Mouse (Mus musculus) adrenal gland, adult 2 months (tissue): Measurements from ENCODE around the gene Tmco1. TPM values are rescaled to one million over a fixed set of nuclear protein-coding genes. Genes with fewer than 3 reads are reported as not detected.
A peak's percentile ranks its signal among the peaks of the same experiment; 100 is the strongest.

Source experiments
- DNase-seq: peaks from one replicate; pipeline ENCODE4 v3.0.0; 2021
- microRNA-seq, 2 experiments: library from miRNA; unstranded; fragments of <30 nt; microRNA quantifications; one replicate each; pipeline ENCODE4 v1.2.0; 2021
- polyA plus RNA-seq: library from polyadenylated mRNA; depleted of rRNA; stranded (reverse); fragments of >200 nt; gene quantifications from 2 replicates; pipeline ENCODE4 v1.2.3, GENCODE M21; 2012; rRNA removed
- total RNA-seq, 2 experiments: library from RNA; stranded (reverse); gene quantifications; 2 replicates each; pipeline ENCODE4 v1.2.3; 2021

The Tmco1 gene
- total and polyA plus RNA-seq, 3 experiments = 83.4 to 146 (median 141) TPM

DNA sequence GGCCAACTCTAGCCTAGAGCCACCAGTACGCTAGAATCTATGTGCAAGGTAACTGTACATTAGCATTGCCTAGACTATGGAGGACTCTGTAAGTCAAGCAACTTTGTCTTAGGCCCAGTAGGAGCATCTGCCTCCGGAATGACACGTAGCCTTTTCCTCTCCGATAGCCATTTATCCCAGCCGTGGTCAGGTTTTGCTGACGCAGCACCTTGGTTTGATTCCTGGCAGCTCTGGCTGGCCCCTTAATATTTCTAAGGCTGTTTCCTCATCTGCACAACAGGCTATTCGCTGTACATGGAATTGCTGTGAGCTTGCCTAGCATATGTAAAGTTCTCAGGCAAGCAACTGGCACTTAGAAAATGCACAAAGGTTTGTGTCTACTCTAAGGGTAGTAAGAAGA is 64.6 kb downstream of the Tmco1 start:
- DNase-seq = no peak

DNA sequence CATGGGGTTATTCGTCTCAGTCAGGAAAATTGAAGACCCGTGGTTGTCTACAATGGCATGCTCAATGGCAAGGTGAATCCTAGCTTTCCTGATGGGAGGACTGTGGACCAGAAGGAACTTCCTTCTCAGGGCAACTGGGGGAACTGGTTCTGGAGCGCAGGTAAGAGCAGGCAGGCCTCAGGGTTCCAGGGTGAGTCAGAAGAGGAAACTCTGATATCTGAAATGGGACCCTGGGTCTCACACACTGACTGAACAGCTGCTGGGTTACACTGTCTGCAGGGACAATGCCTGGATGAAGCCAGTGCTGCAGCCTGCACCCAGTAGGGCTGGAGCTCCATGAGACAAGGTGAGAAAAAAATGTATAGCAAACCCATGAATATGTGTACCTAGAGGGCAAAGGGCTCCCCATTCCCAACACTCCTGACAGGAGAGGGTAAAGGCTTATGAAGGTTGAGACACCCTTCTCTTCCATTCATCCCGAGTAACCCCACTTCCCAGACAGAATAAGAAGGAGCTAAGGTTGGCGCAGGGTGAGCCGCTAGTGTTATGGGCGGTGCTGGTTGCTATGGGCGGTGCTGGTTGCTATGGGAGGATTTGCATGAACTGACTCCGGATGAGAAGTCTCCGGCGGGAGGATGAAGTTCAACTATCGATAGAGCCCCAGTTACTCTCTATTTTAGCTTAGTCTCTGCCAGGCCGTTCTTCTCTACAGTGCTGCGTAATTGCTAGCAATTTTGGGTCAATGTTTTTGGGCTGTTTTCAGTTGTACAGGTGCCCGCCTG is 66.0 kb downstream of the Tmco1 start:
- DNase-seq = peak; percentile 43

DNA sequence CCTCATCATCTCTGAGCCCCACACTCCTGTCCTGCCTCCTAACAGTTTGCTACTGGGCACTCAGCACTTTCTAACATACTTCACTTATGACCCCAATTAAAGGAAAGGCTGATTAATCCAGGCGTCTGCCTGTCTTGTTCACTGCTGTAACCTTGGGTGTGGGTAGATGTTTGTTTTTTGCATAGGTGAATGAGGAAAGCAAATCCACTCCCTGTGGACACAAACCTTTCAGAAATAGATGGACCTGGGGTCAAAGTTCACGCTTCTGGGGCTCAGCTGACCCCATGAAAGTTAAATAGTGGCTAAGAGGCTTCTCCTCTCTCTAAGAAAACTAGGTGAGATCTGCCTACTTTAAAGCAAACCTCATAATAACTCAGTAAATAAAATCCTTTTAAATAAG is 66.8 kb downstream of the Tmco1 start:
- no peak for DNase-seq

DNA sequence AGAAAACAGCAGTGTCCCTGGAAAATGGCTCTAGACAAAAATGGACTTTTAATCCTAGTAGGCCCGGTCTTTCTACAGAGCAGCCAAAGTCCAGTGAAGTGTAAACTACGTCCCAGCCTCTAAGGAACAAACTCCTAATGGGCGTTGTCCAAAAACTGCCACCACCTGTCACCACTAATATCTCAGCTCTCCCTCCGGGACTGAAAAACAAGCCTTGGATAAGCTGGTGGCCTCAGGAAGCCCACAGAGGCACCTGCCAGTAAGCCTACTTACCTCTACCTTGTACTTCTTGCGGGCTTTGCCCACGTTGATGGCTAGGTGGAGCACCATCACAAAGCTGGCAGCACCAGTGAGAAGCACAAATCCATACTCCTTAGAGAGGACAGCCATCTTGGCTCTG is 69.8 kb downstream of the Tmco1 start:
- no peak for DNase-seq

DNA sequence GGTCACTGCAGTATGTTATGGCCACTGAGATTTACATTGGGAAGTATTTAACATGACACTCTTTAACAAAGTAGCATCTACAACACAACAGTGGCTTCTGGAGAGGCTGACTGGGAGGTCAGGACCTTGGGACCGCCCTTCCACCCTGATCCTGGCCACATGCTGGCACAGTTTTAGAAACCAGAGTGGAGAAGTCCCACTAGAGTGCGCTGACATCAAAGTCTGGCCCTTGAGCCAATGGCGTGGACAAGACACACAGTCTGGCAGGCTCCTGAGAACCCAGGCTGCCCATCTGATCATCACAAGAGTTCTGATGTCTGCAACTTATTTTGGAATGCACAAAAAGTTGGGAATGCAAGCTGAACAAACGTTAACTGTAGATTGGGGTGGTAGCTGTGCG is 71.6 kb downstream of the Tmco1 start:
- peak; percentile 34 for DNase-seq

DNA sequence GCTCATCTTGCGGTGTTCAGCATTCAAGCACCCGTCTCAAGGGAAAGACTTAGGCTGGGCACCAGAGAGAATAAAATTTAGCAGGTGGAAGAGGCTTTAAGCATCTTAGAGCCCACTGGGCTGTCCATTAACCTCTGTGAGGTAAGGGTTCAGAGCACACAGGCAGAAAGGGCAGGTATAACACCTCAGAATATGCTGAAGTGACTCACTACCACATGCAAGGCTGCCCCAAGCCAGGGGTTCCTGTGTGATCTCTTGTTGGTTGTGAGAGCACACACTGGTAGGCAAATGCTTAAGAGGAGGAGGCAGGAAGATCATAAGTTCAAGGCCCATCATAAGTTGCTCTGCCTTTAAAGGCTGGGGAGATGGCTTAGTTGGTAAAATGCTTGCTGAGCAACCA is 72.0 kb downstream of the Tmco1 start:
- DNase-seq = no peak

DNA sequence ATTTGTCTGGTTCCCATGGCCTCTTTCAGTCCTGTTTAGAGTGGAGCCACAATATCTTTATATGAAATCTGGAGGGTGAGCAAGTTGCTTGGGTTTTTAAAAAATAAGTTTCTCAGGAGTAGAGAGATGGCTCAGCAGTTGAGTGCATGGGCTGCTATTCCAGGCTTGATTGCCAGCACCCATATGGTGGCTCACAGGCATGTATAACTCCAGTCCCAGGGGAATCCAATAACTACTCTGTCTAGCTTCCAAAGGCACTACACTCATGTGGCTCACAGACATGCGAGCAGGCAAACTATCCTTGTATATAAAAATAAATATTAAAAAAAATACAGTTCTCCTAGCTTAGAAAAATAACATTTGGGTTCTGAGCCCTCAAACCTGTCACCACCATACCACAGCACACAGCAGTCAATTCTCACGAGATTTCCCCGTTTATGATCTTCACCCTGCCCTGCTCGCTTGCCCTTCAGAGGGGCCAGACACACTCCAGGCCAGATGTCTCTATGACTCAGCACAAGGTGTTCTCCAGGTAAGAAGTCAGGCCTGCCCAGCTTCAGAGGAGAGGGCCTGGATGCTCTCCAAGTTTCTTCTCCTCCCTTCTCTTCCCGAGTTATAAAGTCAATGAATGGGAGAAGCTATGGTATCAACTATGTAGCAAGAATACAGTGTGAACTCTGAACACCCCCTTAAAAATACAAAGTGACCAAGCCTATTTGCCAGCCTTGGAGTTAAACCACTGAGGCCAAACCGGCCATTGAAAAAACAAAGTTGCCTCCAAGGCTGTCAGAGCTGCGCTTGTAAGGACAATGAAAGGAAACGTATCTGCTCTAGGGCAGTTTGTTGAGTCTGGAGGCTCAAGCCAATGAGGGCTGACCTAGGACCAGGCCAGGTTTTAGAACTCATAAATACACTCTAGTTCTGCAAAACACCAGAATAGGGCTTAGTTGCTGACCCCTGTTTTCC is 73.2 kb downstream of the Tmco1 start:
- no peak for DNase-seq

DNA sequence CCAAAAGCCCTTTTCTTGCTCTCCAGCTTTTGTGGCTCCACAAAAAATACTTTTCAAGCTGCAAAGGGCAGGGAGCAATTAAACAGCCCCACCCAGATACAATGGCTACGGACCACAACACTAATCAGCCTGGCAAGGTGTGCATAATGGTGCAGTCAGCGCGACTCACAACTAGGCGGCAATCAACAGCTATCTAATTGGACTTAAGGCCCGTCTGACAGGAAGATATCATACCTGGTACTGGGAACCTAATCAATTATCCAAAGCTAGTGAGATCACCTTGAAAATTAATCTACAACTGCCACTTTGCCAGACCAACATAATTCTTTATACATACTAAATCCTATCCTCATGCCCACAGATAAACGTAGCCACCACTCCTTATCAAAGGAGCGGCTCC is 74.1 kb downstream of the Tmco1 start:
- DNase-seq = no peak

DNA sequence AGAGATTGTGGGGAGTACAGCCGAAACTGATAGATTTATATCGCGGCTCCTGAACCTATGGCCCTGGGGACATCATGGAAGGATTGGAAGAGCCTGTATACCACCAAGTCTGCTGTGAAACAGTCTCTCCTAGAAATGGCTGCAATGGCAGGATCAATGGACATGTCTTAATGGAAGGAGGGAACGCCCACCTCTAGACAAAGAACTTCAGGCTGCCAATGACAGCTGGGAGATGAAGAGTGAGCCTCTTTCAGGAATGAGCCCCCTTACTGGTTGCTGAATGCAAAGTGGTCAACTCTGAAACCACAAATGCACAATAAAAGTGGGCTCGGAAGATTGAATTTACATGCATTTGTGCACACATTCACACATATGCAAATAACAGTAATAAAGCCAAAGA is 74.6 kb downstream of the Tmco1 start:
- DNase-seq = no peak

DNA sequence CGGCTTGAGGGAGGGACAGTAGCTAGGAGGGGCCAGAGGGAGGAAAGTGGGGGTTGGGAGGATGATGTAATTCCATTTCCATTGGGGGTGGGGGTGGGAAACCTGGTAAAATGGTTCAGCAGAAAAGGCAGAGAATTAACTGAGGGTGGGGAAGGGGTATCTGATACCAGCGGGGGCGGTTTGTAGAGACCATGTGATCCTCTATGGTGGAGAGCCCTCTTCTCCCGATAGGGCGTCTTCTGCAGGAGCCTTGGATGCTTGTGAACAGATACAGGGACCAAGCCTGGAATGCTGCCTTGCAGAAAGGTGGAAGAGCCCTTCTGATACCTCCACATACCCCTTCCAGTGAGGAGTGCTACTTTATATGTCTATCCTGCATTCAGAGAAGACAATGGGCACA is 75.0 kb downstream of the Tmco1 start:
- no peak for DNase-seq

Small RNA genes lying within 50 kb of the gene (microRNA-seq; reads per million reads assigned to microRNA genes)
- gene Gm25911 (0.22 to 0.83 reads per million in 2 experiments), gene Mir6347 (0 reads per million in 2 experiments)

Other genes with a start within 250 kb of the Tmco1 start
- gene Uck2, start 23.1 kb upstream of the Tmco1 start, total RNA-seq = 100 to 1,000 TPM in 1 of 2 experiments, 10 to 100 TPM in 1; 39.5 to 107 TPM
- gene Uck2, start 23.1 kb upstream of the Tmco1 start, polyA plus RNA-seq = 15.8 and 30.4 TPM in 2 replicates
- gene Aldh9a1, start 41.6 kb downstream of the Tmco1 start, total RNA-seq = 10 to 100 TPM; 77.1 to 84.8 TPM
- gene Aldh9a1, start 41.6 kb downstream of the Tmco1 start, polyA plus RNA-seq = 62.4 and 62.8 TPM in 2 replicates
- gene Mgst3, start 85.5 kb downstream of the Tmco1 start, total RNA-seq = 10 to 100 TPM; 79.0 to 84.2 TPM
- 298 and 342 TPM in 2 replicates for gene Mgst3, start 85.5 kb downstream of the Tmco1 start, polyA plus RNA-seq
- under 1 TPM in 1 of 2 experiments, not detected in 1; 0.66 TPM for gene Lrrc52, start 158.4 kb downstream of the Tmco1 start, total RNA-seq
- gene Lrrc52, start 158.4 kb downstream of the Tmco1 start, polyA plus RNA-seq = not detected in 2 replicates